Mouse (Mus musculus) right cerebral cortex, postnatal 36 days (tissue): ENCODE results near the gene Lrrfip2.
A peak's percentile ranks its signal among the peaks of the same experiment; 100 is the strongest.

Experiments
- DNase-seq, 2 experiments: peaks; one replicate each; pipeline ENCODE4 v3.0.0; 2022; ENCODE audit warnings: low spot score in 2 of 2, mixed read lengths in 1 of 2

The Lrrfip2 gene

GRCm38 (mm10) chr9:111118252-111118890 is 979 bp downstream of the Lrrfip2 start:
- no peak for DNase-seq

GRCm38 (mm10) chr9:111118891-111119441 is 1.6 kb downstream of the Lrrfip2 start:
- no peak for DNase-seq

DNA sequence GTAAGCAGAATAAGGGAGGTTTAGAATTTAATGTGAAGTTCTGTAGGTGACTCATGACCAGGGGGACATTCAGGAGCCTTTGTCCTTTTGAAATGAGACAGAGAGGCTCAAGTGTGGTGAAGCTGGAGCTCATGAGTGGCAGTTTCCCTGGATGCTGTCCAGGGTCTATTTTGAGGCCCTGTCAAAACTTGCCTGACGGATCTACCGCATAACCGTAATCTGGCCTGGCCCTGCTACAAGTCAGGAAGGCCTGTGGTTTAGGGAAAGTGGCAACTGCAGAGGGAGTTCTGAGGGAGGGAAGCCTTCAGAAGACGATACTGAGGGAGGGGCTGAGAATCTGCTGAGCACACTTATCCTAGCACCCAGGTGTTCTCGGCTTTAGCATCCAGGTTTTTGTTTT is 5.1 kb downstream of the Lrrfip2 start:
- DNase-seq = no peak

GRCm38 (mm10) chr9:111123336-111123735 is 5.9 kb downstream of the Lrrfip2 start:
- no peak for DNase-seq

DNA sequence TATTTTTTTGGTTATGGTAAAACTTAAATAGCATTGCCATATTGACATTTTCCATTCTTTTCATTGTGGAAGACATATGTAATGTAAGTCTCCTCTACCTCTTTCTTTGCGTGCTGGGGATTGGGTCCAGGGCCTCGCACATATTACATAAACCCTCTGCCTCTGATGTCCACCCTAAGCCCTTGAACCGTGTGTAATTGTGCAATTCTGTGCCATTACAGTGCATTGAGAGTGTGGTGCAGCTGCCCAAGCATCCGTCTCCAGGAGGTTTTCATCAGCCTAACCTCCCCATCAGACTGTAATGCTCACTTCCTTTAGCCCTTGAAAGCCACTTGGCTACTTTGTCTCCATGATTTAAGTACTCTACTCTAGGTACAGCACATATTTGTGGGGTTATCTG is 7.0 kb downstream of the Lrrfip2 start:
- no peak for DNase-seq

DNA sequence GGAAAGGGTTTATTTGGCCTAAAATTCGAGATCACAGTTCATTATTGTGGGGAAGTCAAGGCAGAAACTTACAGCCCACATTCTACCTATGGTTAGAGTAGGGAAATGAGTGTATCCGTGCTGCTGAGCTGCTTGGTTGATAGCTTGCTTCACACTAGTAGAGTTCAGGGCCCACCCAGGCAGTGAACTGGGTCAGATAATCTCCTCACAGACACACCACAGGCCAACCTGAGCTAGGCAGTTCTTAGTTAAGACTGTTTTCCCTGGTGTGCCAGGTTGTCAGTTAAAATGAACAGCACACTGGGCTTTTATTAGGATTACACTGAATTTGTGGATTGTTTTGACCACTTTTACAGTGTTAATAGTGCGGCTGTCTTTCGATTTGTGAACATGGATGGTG is 9.3 kb downstream of the Lrrfip2 start:
- DNase-seq = no peak

DNA sequence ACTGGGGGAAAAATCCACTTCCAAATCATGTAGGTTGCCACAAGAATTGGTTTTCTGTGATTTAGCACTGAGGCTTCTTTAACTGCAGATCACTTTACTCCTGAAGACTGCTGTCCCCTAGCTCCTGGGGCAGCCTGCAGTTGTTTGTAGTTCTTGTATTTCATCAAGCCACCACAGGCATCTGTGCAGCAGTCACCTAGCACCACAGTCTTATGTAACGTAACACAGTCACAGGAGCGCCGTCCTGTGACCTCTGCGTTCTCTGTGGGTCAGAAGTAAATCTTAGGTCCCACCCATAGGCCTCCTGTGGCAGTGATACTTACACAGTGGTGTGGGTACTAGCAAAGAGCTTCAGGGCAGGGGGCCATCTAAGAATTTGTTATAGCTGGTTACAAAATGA is 10.4 kb downstream of the Lrrfip2 start:
- DNase-seq = no peak

GRCm38 (mm10) chr9:111130126-111130525 is 12.7 kb downstream of the Lrrfip2 start:
- DNase-seq = no peak

GRCm38 (mm10) chr9:111138161-111138560 is 20.8 kb downstream of the Lrrfip2 start:
- DNase-seq = no peak

GRCm38 (mm10) chr9:111142721-111143120 is 25.3 kb downstream of the Lrrfip2 start:
- DNase-seq = no peak

DNA sequence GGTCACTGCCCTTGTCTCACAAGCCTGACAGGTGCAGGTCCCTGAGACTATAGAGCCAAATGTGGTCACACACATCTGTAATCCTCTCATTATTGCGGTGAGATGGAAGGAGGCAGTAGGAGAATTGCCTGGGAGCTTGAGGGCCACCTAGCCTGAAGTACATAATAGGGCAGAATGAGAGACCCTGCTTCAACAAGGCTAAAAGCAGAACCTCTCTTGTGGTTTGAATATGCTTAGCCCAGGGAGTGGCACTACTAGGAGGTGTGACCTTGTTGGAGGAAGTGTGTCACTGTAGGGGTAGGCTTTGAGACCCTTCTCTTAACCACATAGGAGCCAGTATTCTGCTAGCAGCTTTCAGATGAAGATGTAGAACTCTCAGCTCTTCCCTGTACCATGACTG is 26.0 kb downstream of the Lrrfip2 start:
- DNase-seq = no peak

- DNase-seq = no peak
Observed at GRCm38 (mm10) chr9:111144711-111145110, 27.3 kb downstream of the Lrrfip2 start.

DNA sequence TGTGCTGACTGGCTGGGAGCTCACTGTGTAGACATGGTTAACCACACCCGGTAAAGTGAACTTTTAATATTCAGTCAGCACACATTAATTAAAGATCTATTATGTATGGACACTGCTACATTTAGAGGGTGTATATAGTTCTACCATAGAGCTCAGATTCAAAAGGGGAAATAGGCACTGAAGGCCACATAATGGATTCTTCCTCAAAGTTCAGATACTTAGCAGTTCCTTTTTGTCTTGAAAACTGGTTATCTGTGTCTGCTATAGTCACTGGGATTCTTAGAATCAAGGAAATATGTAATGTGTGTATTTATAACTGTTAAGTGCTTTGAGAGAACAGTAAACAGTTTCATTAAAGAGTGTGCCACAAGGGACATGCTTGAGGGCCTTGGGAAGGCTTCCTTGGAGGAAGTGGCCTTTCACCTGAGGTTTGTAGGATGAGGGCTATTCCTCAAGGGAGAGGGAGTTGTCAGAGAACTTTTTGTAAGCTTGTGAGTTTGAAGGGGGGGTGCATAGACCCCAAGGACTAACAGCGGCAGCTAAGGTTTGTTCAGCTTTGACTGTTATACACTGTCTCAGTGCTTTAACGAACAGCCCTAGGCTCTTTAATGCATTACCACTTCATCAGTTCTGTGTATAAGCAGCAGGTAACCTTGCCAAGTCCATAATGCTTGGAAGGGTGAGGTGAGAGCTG is 28.3 kb downstream of the Lrrfip2 start:
- no peak for DNase-seq

- DNase-seq = no peak
Observed at GRCm38 (mm10) chr9:111146216-111146798, 28.9 kb downstream of the Lrrfip2 start.

- no peak for DNase-seq
Observed at GRCm38 (mm10) chr9:111148006-111148405, 30.6 kb downstream of the Lrrfip2 start.

DNA sequence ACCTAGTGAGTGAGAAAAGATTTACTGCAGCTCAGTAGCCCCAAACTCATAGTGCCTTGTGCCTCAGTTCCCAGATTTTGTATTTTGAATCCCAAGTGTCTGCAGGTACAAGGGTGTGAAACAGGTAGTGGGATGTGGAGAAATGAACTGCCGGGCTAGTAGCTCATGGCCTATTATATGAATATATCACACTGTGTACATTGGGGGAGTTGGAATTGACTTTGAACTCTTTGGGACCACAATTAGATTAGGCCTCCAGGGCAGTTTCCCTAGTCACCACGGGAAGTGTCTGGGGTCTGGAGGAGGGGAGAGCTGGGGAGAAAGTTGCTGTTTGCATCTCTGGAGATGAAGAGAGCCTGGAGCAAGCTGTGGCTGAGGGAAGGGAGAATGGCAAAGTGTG is 31.0 kb downstream of the Lrrfip2 start:
- DNase-seq = no peak

DNA sequence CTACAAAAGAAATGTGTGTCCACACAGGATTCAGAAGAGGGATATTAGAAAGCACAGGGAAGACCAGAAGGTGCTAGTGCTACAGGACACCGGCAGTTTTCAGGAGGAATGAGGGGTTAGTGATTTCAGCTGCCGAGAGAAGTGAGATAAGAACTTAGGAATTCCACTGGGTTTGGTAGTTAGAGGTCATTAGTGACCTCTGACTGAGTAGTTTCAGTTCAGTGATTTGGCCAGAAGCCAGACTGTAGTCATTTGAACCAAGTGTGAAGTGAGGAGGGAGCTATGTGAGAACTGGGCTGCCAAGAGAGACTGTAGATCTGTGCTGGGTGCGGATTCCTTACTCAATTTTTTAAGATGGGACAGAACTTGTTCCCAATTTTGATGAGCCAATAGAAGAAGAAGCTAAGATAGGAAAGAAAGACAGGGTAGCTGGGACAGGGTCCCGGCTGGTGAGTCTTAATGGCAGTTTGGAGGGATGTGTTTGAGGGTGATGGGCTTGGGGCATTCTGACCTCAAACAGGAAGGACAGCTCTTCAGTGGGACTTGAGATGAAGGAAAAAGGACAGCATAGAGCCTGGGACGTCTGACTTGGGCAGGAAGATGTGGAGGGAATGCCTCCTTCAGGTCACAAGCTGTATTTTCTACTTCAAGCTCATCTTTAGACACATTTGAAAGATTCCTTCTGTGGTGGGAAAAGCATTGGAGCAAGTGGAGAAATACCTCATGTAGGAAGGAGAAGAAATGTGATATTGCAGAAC is 32.0 kb downstream of the Lrrfip2 start:
- no peak for DNase-seq

DNA sequence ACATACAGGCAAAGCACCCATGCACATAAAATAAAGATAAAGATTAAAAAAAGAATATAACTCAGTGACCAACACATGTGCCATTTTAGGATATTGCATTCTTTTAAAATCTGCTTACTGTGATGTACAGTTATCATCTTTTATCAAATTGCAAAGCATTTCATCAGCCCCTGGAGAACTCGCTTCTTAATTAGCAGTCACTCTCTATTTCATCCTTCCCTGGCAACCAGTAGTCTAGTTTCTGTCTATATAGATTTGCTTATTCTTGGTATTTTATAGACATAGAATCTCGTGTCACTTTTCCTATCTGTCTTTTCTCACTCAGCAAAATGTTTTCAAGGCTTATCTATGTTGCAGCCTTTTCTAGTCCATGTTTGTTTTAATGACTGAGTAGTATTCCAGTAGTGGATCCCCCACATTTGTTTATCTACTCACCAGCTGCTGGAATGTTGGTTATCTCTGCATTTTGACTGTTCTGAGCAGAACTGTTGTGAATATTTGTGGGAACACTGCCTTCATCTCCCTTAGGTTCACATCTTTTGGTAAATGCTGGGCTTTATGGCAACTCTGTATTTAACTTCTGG is 35.0 kb downstream of the Lrrfip2 start:
- DNase-seq = no peak

- no peak for DNase-seq
Observed at GRCm38 (mm10) chr9:111153026-111153425, 35.6 kb downstream of the Lrrfip2 start.

DNA sequence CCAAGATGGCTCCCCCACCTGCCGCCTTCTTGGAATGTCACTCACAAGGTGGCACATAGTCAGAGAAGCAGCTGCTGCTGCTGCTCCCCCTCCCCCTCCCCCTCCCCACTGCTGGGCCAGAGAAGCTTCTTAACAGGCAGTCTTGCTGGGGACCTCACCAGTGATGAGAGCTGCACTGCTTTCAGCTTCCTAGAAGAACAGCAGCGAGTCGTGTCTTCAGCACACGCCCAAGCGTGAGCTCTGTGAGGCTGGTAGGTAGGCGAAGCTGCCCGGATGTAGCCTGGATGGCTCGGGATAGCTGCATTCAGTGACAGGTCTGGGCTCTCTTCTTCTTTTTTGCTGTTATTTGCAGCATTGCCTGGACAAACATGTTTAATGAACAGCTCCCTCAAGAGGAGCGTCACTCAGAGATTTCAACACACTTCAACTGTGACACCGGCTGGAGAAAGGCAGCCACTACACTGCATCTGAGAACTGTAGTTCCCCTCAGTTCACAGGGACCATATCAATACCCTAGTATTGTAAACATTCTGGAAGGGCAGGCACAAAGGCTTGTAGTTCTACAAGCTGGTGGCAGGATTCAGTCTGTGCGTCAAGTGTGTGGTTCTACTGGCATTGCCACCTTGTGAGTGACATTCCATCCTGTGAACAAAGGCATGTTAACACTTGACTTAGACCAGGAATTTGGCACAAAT is 38.5 kb downstream of the Lrrfip2 start:
- DNase-seq = no peak

- DNase-seq = peak; percentile 35 to 63
Observed at GRCm38 (mm10) chr9:111159562-111159961, 42.2 kb downstream of the Lrrfip2 start.
